Mouse (Mus musculus): ENCODE data around the gene Zfp423. TPM values are rescaled to one million over a fixed set of nuclear protein-coding genes. Genes with fewer than 3 reads are reported as not detected.
"Not testable (repeated sequence)": the region's sequence is repeated elsewhere in the genome, so short reads cannot be mapped to it uniquely, and the experiment has no call there.

The Zfp423 gene
- polyA plus RNA-seq, 1 experiment from 2014 or later: 27.9 TPM

- ATAC-seq (no peak), DNase-seq (ENCODE audit: low spot score) (no peak)
- H3K9ac ChIP-seq (ENCODE audit: low read length): no peak overlapping the region
- H3K9me3 ChIP-seq (replicated peaks; ENCODE audit: control insufficient read depth, low read length): no peaks in the 10 kb centered on the region
- H3K4me3 ChIP-seq (ENCODE audit: low read depth, low read length): no peak overlapping the region
- peak overlapping the region; percentile 39; the same call in 1 of the 2 replicates for H3K27ac ChIP-seq (ENCODE audit: low read depth, low read length)
- H3K4me2 ChIP-seq (ENCODE audit: low read length): no peak overlapping the region
- no peaks in the 10 kb centered on the region for H3K27me3 ChIP-seq (replicated peaks; ENCODE audit: control insufficient read depth, insufficient read depth, low read length)
- no peaks in the 10 kb centered on the region for H3K4me1 ChIP-seq (ENCODE audit: control insufficient read depth, insufficient read depth, low read length)
- 68% methylated on average over 6 of the region's 6 CpGs for WGBS
- no peaks in the 10 kb centered on the region for H3K36me3 ChIP-seq (ENCODE audit: control insufficient read depth, insufficient read depth, low read length)
Observed at GRCm38 (mm10) chr8:87847796-87848195, 111.6 kb downstream of the Zfp423 start.

GRCm38 (mm10) chr8:87842096-87842495, 117.3 kb downstream of the Zfp423 start:
- H3K4me1 ChIP-seq (ENCODE audit: control insufficient read depth, insufficient read depth, low read length): peaks cover 18% of the 10 kb centered on the region
- H3K4me3 ChIP-seq (ENCODE audit: low read depth, low read length); DNase-seq (ENCODE audit: low spot score); H3K9me3 ChIP-seq (replicated peaks; ENCODE audit: control insufficient read depth, low read length); H3K4me2 ChIP-seq (ENCODE audit: low read length); H3K27me3 ChIP-seq (replicated peaks; ENCODE audit: control insufficient read depth, insufficient read depth, low read length); ATAC-seq; H3K27ac ChIP-seq (ENCODE audit: low read depth, low read length); H3K9ac ChIP-seq (ENCODE audit: low read length); H3K36me3 ChIP-seq (ENCODE audit: control insufficient read depth, insufficient read depth, low read length): not testable (repeated sequence)
- 79% methylated on average over 11 of the region's 11 CpGs for WGBS

- H3K4me3 ChIP-seq (ENCODE audit: low read depth, low read length): no peak overlapping the region
Observed at GRCm38 (mm10) chr8:87837266-87837665, 122.1 kb downstream of the Zfp423 start.

GRCm38 (mm10) chr8:87836866-87837265, 122.5 kb downstream of the Zfp423 start:
- Histone ChIP-seq H3K9me3 (replicated peaks; ENCODE audit: control insufficient read depth, low read length) (no peaks in the 10 kb centered on the region), H3K27ac (ENCODE audit: low read depth, low read length) (peak overlapping the region; percentile 78), H3K4me2 (ENCODE audit: low read length) (peak overlapping the region; percentile 38), H3K4me3 (ENCODE audit: low read depth, low read length) (no peak overlapping the region), H3K27me3 (replicated peaks; ENCODE audit: control insufficient read depth, insufficient read depth, low read length) (no peaks in the 10 kb centered on the region), H3K4me1 (ENCODE audit: control insufficient read depth, insufficient read depth, low read length) (peaks cover 68% of the 10 kb centered on the region), H3K9ac (ENCODE audit: low read length) (peak overlapping the region; percentile 45), H3K36me3 (ENCODE audit: control insufficient read depth, insufficient read depth, low read length) (no peaks in the 10 kb centered on the region)
- 1% methylated on average over 16 of the region's 16 CpGs for WGBS
- peak; percentile 93 for ATAC-seq
- peak; percentile 96 for DNase-seq (ENCODE audit: low spot score)

More at GRCm38 (mm10) chr8:87837266-87837665, 122.1 kb downstream of the Zfp423 start:
- Histone ChIP-seq H3K27ac (ENCODE audit: low read depth, low read length) (peak overlapping the region; percentile 78), H3K27me3 (replicated peaks; ENCODE audit: control insufficient read depth, insufficient read depth, low read length) (no peaks in the 10 kb centered on the region), H3K4me2 (ENCODE audit: low read length) (peak overlapping the region; percentile 38), H3K36me3 (ENCODE audit: control insufficient read depth, insufficient read depth, low read length) (no peaks in the 10 kb centered on the region), H3K9me3 (replicated peaks; ENCODE audit: control insufficient read depth, low read length) (no peaks in the 10 kb centered on the region), H3K4me1 (ENCODE audit: control insufficient read depth, insufficient read depth, low read length) (peaks cover 66% of the 10 kb centered on the region), H3K9ac (ENCODE audit: low read length) (peak overlapping the region; percentile 45)
- WGBS: 6% methylated on average over 6 of the region's 6 CpGs
- ATAC-seq (peak; percentile 19), DNase-seq (ENCODE audit: low spot score) (no peak)

GRCm38 (mm10) chr8:87835924-87836323, 123.5 kb downstream of the Zfp423 start:
- H3K36me3 ChIP-seq (ENCODE audit: control insufficient read depth, insufficient read depth, low read length): no peaks in the 10 kb centered on the region
- H3K27me3 ChIP-seq (replicated peaks; ENCODE audit: control insufficient read depth, insufficient read depth, low read length): no peaks in the 10 kb centered on the region
- no peak overlapping the region for H3K4me3 ChIP-seq (ENCODE audit: low read depth, low read length)
- 4% methylated on average over 7 of the region's 7 CpGs for WGBS
- no peak overlapping the region for H3K9ac ChIP-seq (ENCODE audit: low read length)
- H3K4me2 ChIP-seq (ENCODE audit: low read length): peak overlapping the region; percentile 10; the same call in 1 of the 2 replicates
- ATAC-seq: no peak
- peak overlapping the region; percentile 78 for H3K27ac ChIP-seq (ENCODE audit: low read depth, low read length)
- peaks cover 76% of the 10 kb centered on the region for H3K4me1 ChIP-seq (ENCODE audit: control insufficient read depth, insufficient read depth, low read length)
- H3K9me3 ChIP-seq (replicated peaks; ENCODE audit: control insufficient read depth, low read length): no peaks in the 10 kb centered on the region
- peak; percentile 76 for DNase-seq (ENCODE audit: low spot score)

GRCm38 (mm10) chr8:87835411-87835821, 124.0 kb downstream of the Zfp423 start:
- Histone ChIP-seq H3K4me3 (ENCODE audit: low read depth, low read length) (no peak overlapping the region), H3K36me3 (ENCODE audit: control insufficient read depth, insufficient read depth, low read length) (no peaks in the 10 kb centered on the region), H3K27me3 (replicated peaks; ENCODE audit: control insufficient read depth, insufficient read depth, low read length) (no peaks in the 10 kb centered on the region), H3K27ac (ENCODE audit: low read depth, low read length) (peak overlapping the region; percentile 78), H3K9ac (ENCODE audit: low read length) (no peak overlapping the region), H3K4me1 (ENCODE audit: control insufficient read depth, insufficient read depth, low read length) (peaks cover 81% of the 10 kb centered on the region), H3K4me2 (ENCODE audit: low read length) (peak overlapping the region; percentile 13), H3K9me3 (replicated peaks; ENCODE audit: control insufficient read depth, low read length) (no peaks in the 10 kb centered on the region)
- DNase-seq (ENCODE audit: low spot score): peak; percentile 75
- peak; percentile 14; the same call in 1 of the 2 replicates for ATAC-seq
- 1% methylated on average over 11 of the region's 11 CpGs for WGBS

GRCm38 (mm10) chr8:87834656-87835055, 124.7 kb downstream of the Zfp423 start:
- DNase-seq (ENCODE audit: low spot score) (no peak), ATAC-seq (no peak)
- peak overlapping the region; percentile 78 for H3K27ac ChIP-seq (ENCODE audit: low read depth, low read length)
- H3K4me3 ChIP-seq (ENCODE audit: low read depth, low read length): no peak overlapping the region
- WGBS: 11% methylated on average over 5 of the region's 5 CpGs
- 0 out of 2 replicates have a peak overlapping the region, but pooled peaks have one; percentile 13 for H3K4me2 ChIP-seq (ENCODE audit: low read length)
- H3K4me1 ChIP-seq (ENCODE audit: control insufficient read depth, insufficient read depth, low read length): peaks cover 83% of the 10 kb centered on the region
- H3K9ac ChIP-seq (ENCODE audit: low read length): peak overlapping the region; percentile 3; the same call in 1 of the 2 replicates
- no peaks in the 10 kb centered on the region for H3K27me3 ChIP-seq (replicated peaks; ENCODE audit: control insufficient read depth, insufficient read depth, low read length)
- no peaks in the 10 kb centered on the region for H3K9me3 ChIP-seq (replicated peaks; ENCODE audit: control insufficient read depth, low read length)
- no peaks in the 10 kb centered on the region for H3K36me3 ChIP-seq (ENCODE audit: control insufficient read depth, insufficient read depth, low read length)

GRCm38 (mm10) chr8:87833841-87834620, 125.4 kb downstream of the Zfp423 start:
- Histone ChIP-seq H3K4me1 (ENCODE audit: control insufficient read depth, insufficient read depth, low read length) (peaks cover 83% of the 10 kb centered on the region), H3K4me2 (ENCODE audit: low read length) (0 out of 2 replicates have a peak overlapping the region, but pooled peaks have one; percentile 33)
- WGBS: 12% methylated on average over 12 of the region's 12 CpGs

GRCm38 (mm10) chr8:87833339-87833738, 126.1 kb downstream of the Zfp423 start:
- 16% methylated on average over 13 of the region's 13 CpGs for WGBS
- Histone ChIP-seq H3K27me3 (replicated peaks; ENCODE audit: control insufficient read depth, insufficient read depth, low read length) (no peaks in the 10 kb centered on the region), H3K4me2 (ENCODE audit: low read length) (peak overlapping the region; percentile 33), H3K4me3 (ENCODE audit: low read depth, low read length) (no peak overlapping the region), H3K9me3 (replicated peaks; ENCODE audit: control insufficient read depth, low read length) (no peaks in the 10 kb centered on the region), H3K27ac (ENCODE audit: low read depth, low read length) (peak overlapping the region; percentile 78), H3K9ac (ENCODE audit: low read length) (peak overlapping the region; percentile 13; the same call in 1 of the 2 replicates), H3K36me3 (ENCODE audit: control insufficient read depth, insufficient read depth, low read length) (no peaks in the 10 kb centered on the region), H3K4me1 (ENCODE audit: control insufficient read depth, insufficient read depth, low read length) (peaks cover 82% of the 10 kb centered on the region)
- ATAC-seq (no peak), DNase-seq (ENCODE audit: low spot score) (peak; percentile 63)

More at GRCm38 (mm10) chr8:87833841-87834620, 125.4 kb downstream of the Zfp423 start:
- Histone ChIP-seq H3K27ac (ENCODE audit: low read depth, low read length) (peak overlapping the region; percentile 78), H3K9ac (ENCODE audit: low read length) (peak overlapping the region; percentile 46; the same call in 1 of the 2 replicates), H3K9me3 (replicated peaks; ENCODE audit: control insufficient read depth, low read length) (no peaks in the 10 kb centered on the region), H3K27me3 (replicated peaks; ENCODE audit: control insufficient read depth, insufficient read depth, low read length) (no peaks in the 10 kb centered on the region), H3K36me3 (ENCODE audit: control insufficient read depth, insufficient read depth, low read length) (no peaks in the 10 kb centered on the region), H3K4me3 (ENCODE audit: low read depth, low read length) (no peak overlapping the region)
- DNase-seq (ENCODE audit: low spot score): peak; percentile 71
- ATAC-seq: no peak
